Mouse (Mus musculus) ES-E14 (cell line): ENCODE measurements around the gene Brd1.

ENCODE experiments used
- HCFC1 ChIP-seq: IDR thresholded peaks from 2 replicates; pipeline ENCODE4 v1.6.1; 2012; ENCODE audit warnings: low read length, inconsistent platforms, borderline replicate concordance; ENCODE audit not compliant: insufficient read depth
- ZC3H11A ChIP-seq: IDR thresholded peaks from 2 replicates; pipeline ENCODE4 v1.6.1; 2012; ENCODE audit warnings: low read depth, mild to moderate bottlenecking, inconsistent platforms, low read length, borderline replicate concordance

DNA sequence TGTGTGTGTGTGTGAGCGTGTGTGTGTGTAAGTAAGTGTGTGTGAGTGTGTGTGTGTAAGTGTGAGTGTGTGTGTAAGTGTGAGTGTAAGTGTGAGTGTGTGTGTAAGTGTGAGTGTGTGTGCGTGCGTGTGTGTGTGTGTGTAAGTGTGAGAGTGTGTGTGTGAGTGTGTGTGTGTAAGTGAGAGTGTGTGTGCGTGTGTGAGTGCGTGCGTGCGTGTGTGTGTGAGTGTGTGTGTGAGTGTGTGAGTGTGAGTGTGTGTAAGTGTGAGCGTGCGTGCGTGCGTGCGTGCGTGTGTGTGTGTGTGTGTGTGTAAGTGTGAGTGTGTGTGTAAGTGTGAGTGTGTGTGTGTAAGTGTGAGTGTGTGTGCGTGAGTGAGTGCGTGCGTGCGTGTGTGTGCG is 21.7 kb upstream of the Brd1 start:
- no peak for TF ChIP-seq HCFC1
- no peak for TF ChIP-seq ZC3H11A
